Mouse (Mus musculus) lung, embryonic 16.5 days (tissue): ENCODE results near the gene Cmtm2b. TPM values are rescaled to one million over a fixed set of nuclear protein-coding genes. Genes with fewer than 3 reads are reported as not detected.
A peak's percentile ranks its signal among the peaks of the same experiment; 100 is the strongest.
"Not testable (repeated sequence)": the region's sequence is repeated elsewhere in the genome, so short reads cannot be mapped to it uniquely, and the experiment has no call there.

Source experiments
- ATAC-seq: fragments of 200-750 bp; cut with Nextera tagmentation; 2 replicates; pipeline ENCODE4 v1.8.0; 2017; ENCODE audit warnings: low read depth, mild to moderate bottlenecking, moderate library complexity
- H3K27ac ChIP-seq: fragments of 300-500 bp; sonication (generic); 2 replicates; pipeline ENCODE4 v1.5.1; 2014; ENCODE audit warnings: mild to moderate bottlenecking, control low read depth, low read length
- H3K27me3 ChIP-seq: fragments of 300-500 bp; sonication (generic); 2 replicates; pipeline ENCODE4 v1.6.1; 2014; ENCODE audit warnings: low read depth, low read length, mixed read lengths; ENCODE audit not compliant: control insufficient read depth, insufficient read depth
- H3K36me3 ChIP-seq: fragments of 300-500 bp; sonication (generic); 2 replicates; pipeline ENCODE4 v1.6.1; 2014; ENCODE audit warnings: low read length; ENCODE audit not compliant: control insufficient read depth, insufficient read depth
- H3K4me1 ChIP-seq: fragments of 300-500 bp; sonication (generic); replicated peaks from 2 replicates; pipeline ENCODE4 v1.6.1; 2014; ENCODE audit warnings: low read length, mixed read lengths; ENCODE audit not compliant: control insufficient read depth, insufficient read depth
- H3K4me2 ChIP-seq: fragments of 300-500 bp; sonication (generic); 2 replicates; pipeline ENCODE4 v1.6.1; 2014; ENCODE audit warnings: low read depth, low read length, control low read depth
- H3K4me3 ChIP-seq: fragments of 300-500 bp; sonication (generic); 2 replicates; pipeline ENCODE4 v1.5.1; 2014; ENCODE audit warnings: mild to moderate bottlenecking, low read length, control low read depth
- H3K9ac ChIP-seq: fragments of 300-500 bp; sonication (generic); 2 replicates; pipeline ENCODE4 v1.6.1; 2014; ENCODE audit warnings: low read length, control low read depth
- H3K9me3 ChIP-seq: fragments of 300-500 bp; sonication (generic); 2 replicates; pipeline ENCODE4 v1.6.1; 2016; ENCODE audit warnings: low read length; ENCODE audit not compliant: control insufficient read depth
- WGBS: fragments of 180-500 bp; shearing (Covaris S2); extraction: QIAGEN DNeasy Blood & Tissue Kit; methylation state at CpG from one replicate; pipeline ENCODE4 v1.1.7; 2014; 5-methylcytosine and 5-hydroxymethylcytosine counted together
- polyA plus RNA-seq: library from polyadenylated mRNA; unstranded; fragments of >200 nt; fragmentation: Nextera tagmentation; extraction: Ambion mirVana; gene quantifications from 2 replicates; pipeline ENCODE4 v1.2.1, GENCODE M21; 2015

The Cmtm2b gene
- polyA plus RNA-seq, 1 experiment from 2014 or later, result not detected

DNA sequence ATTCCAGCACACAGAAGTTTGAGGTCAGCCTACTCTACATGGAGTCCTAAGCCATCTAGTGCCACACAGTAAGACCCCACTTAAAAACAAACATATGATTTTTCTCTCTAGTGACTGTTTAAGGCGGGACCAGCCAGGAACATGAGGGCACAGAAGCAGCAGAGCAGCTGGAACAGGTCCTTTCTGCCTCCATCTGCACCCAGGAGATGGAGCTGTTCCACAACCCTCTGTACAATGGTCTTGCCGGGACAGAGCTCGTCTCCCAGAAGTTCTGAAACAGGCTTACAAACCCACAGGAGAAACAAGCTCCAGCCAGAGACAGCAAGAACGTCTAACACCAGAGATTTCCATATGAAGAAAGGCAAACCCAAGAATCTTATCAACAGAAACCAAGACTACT, 8.7 kb upstream of the Cmtm2b start:
- no peak overlapping the region for H3K4me3 ChIP-seq
- no peaks in the 10 kb centered on the region for H3K27me3 ChIP-seq
- H3K9ac ChIP-seq, result no peak overlapping the region
- no peaks in the 10 kb centered on the region for H3K4me1 ChIP-seq
- H3K9me3 ChIP-seq, result no peaks in the 10 kb centered on the region
- H3K36me3 ChIP-seq, result no peaks in the 10 kb centered on the region
- no peak for ATAC-seq
- 60% methylated on average over 4 of the region's 4 CpGs for WGBS
- H3K27ac ChIP-seq, result no peak overlapping the region
- H3K4me2 ChIP-seq, result no peak overlapping the region

DNA sequence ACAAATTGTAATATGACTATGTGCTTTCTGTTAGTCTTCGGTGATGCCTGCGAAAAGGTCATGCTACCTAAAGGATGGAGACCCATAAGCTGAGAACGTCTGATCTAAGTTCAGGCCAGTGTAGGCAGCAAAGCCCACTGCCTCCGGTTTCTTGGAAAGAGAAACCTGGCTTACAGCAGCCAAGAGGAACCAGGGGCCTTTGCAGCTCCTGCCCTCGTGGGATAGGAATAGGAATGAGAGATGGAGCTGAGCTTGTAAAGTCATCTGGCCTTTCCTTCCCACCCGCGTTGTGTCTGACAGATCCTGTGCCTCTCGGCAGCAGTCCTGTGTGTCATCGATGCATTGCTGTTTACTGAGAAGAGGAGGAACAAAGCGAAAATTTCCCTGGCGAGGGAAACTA, 763 bp upstream of the Cmtm2b start, which contains the start of gene Gm11020:
Gm11020 (plus strand) TSS at position 301 of the 400 bp plus-strand sequence.
- not testable (repeated sequence) for H3K27ac ChIP-seq, ATAC-seq, H3K4me1 ChIP-seq, H3K27me3 ChIP-seq, H3K9me3 ChIP-seq, H3K36me3 ChIP-seq, H3K4me3 ChIP-seq, H3K4me2 ChIP-seq, H3K9ac ChIP-seq
- WGBS, result 76% methylated on average over 8 of the region's 11 CpGs

DNA sequence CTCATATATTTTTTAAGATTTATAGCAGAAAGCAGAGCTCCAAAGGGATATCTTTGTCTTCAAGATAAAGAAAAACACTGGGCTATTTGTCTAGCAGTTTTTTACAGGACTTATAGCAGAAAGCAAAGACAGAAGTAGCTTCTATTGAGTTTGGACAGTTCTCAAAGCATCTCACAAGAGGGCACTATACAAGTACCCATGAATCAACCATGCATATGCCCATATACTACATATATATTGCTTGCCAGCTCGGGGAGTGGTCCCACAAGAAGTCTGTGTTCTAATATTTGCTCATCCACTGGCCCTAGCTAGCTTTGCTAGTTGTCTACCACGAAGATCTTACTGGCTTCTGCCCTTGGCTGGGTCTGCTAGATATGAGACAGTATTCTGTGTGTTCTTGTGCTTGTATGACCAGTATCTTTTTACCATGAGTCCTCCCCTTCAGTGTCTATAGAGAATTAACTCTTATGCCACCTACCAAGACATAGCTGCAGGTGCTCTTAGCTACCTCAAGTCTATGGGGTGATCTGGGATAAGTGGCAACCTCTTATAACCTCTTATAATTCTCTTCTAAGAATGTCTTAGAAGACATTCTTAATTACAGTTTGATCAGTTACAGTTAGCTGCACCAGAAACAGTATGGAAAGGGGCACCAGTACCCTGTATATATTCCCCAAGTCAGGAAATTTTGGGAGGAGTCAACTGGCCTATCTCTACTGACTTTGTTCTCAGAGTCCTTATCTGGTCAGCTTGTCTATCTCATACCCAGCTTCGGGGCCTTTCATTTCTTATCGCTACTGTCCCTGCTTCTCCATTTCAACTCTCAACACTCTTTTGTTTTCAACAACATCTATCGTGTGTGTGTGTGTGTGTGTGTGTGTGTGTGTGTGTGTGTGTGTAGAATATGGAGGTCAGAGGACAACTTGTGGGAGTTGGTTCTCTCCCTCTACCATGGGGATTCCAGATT, 10.9 kb downstream of the Cmtm2b start:
- Histone ChIP-seq H3K9ac (no peak overlapping the region), H3K9me3 (no peaks in the 10 kb centered on the region; the same call in 1 of the 2 replicates), H3K4me3 (no peak overlapping the region), H3K27ac (no peak overlapping the region), H3K27me3 (no peaks in the 10 kb centered on the region), H3K36me3 (no peaks in the 10 kb centered on the region), H3K4me1 (no peaks in the 10 kb centered on the region), H3K4me2 (no peak overlapping the region)
- ATAC-seq, result no peak
- 64% methylated on average over 5 of the region's 5 CpGs for WGBS

DNA sequence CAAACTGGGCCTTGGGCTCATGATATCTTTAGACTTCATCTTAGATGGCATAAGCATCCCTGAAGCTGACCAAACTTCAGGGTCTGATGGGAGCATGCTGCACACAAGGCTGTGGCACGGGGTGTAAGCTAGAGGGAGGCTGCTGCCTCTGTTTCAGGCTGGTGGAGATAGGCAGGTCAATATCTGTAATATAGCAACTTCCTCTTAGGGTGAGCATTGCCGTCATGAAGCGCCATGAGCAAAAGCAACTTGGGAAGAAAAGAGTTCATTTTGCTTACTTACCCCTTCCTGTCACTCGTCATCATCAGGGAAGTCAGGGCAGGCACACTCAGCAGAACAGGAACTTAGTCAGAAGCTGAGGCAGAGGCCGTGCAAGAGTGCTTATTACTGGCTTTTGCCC, 11.8 kb downstream of the Cmtm2b start:
- Histone ChIP-seq H3K9ac (no peak overlapping the region), H3K9me3 (no peaks in the 10 kb centered on the region; the same call in 1 of the 2 replicates), H3K4me3 (no peak overlapping the region), H3K36me3 (no peaks in the 10 kb centered on the region), H3K27ac (no peak overlapping the region), H3K4me1 (no peaks in the 10 kb centered on the region), H3K4me2 (no peak overlapping the region), H3K27me3 (no peaks in the 10 kb centered on the region)
- WGBS, result 49% methylated on average over 5 of the region's 5 CpGs
- ATAC-seq, result no peak

DNA sequence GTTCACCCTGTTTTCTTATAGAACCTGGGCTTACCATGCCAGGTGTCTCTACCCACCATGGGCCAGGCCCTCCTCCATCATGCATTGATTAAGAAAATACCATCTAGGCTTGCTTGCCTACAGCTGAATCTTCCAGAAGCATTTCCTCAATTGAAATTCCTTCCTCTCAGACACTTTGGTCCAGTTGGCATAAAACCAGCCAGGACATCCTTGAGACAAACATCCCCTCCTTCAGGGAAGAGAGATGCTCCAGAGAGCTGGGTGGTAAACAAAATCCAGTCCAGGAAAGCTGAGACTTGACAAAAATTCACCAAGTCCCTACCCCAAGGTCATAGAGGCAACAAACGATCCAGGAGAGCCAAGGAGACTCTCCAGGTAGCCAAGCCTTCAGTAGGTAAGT, 12.2 kb downstream of the Cmtm2b start:
- 52% methylated on average over 1 of the region's 1 CpGs for WGBS
- ATAC-seq, result no peak
- H3K4me3 ChIP-seq, result no peak overlapping the region
- H3K27me3 ChIP-seq, result no peaks in the 10 kb centered on the region
- no peak overlapping the region for H3K4me2 ChIP-seq
- no peaks in the 10 kb centered on the region; the same call in 1 of the 2 replicates for H3K9me3 ChIP-seq
- no peaks in the 10 kb centered on the region for H3K36me3 ChIP-seq
- H3K4me1 ChIP-seq, result no peaks in the 10 kb centered on the region
- H3K9ac ChIP-seq, result no peak overlapping the region
- H3K27ac ChIP-seq, result no peak overlapping the region

DNA sequence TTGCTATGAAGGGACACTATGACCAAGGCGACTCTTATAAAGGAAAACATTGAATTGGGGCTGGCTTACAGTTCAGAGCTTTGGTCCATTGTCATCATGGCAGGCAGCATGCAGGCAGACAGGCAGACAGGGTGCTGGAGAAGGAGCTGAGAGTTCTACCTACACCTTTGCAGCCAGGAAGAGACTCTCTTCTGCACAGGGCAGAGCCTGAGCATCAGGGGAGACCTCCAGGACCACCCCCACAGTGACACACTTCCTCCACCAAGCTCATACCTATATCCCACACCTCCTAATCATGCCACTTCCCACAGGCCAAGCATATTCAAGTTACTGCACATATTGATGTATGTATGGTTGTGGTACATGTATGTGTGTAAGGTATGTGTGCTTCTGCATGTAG, 14.8 kb downstream of the Cmtm2b start:
- no peaks in the 10 kb centered on the region; the same call in 1 of the 2 replicates for H3K9me3 ChIP-seq
- ATAC-seq, result no peak
- no peaks in the 10 kb centered on the region for H3K36me3 ChIP-seq
- H3K9ac ChIP-seq, result no peak overlapping the region
- H3K4me3 ChIP-seq, result no peak overlapping the region
- no peak overlapping the region for H3K27ac ChIP-seq
- no peak overlapping the region for H3K4me2 ChIP-seq
- no peaks in the 10 kb centered on the region for H3K27me3 ChIP-seq
- WGBS, result 92% methylated on average over 1 of the region's 1 CpGs
- peaks cover 11% of the 10 kb centered on the region for H3K4me1 ChIP-seq

DNA sequence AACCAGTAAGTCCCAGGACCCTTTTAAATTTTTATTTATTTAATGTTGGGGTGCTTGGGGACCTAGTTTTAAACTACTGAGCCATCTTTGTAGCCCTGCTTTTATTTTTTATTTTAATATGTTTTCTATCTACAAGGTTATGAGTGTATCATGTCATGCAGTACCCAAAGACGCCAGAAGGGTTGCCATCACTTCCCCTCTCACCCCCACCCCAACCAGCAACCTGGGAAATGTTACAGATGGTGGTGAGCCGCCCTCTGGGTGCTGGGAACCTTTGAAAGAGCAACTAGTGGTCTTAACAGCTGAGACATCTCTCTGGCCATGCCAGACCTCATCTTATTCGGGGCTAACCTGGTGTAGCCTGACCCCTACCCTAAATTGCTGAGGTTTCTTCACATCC, 15.9 kb downstream of the Cmtm2b start:
- H3K27me3 ChIP-seq, result no peaks in the 10 kb centered on the region
- H3K4me2 ChIP-seq, result no peak overlapping the region
- WGBS, result 46% methylated on average over 3 of the region's 3 CpGs
- H3K27ac ChIP-seq, result no peak overlapping the region
- H3K4me1 ChIP-seq, result peaks cover 17% of the 10 kb centered on the region
- H3K9ac ChIP-seq, result no peak overlapping the region
- H3K36me3 ChIP-seq, result no peaks in the 10 kb centered on the region
- ATAC-seq, result no peak
- H3K4me3 ChIP-seq, result no peak overlapping the region
- H3K9me3 ChIP-seq, result no peaks in the 10 kb centered on the region; the same call in 1 of the 2 replicates

DNA sequence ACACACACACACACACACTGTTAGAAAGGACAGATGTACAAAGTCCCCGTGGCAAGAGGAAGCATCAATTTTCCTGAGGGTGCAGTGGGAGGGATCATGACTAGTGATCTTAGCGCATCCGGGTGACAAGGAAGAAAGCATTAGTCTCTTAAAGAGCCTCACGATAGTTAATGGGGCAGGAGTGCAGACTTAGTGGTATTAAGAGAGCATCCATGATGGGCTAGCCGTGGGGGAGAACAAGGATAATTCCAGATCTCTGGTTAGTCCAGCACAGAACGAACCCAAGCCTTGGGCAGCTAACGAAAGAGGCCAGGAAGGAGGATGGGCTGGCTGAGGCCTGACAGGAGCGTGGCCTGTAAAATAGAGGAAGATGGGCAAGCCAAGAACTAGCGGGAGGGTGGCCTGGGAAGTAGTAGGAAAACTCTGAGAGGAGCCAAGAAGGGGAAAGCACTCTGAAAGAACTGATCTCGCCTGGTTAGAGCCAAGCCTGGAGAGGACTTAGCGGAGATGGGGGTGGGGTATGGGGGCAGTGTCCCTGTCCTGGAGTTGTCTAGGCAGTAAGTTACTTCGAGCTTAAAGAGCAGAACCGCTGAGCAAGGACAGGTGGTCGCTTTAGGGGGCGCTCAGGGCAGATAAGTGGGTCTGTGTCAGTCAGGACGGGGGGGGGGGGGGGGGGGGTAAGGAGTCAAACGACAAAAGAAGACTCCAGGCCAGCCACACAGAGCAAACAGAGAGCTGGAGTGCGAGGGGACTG, 17.4 kb downstream of the Cmtm2b start, which contains the start of gene Cmtm3:
Cmtm3 (plus strand) TSS at position 182 of the 754 bp plus-strand sequence.
- Histone ChIP-seq H3K9me3 (no peaks in the 10 kb centered on the region; the same call in 1 of the 2 replicates), H3K4me1 (peaks cover 17% of the 10 kb centered on the region), H3K36me3 (no peaks in the 10 kb centered on the region), H3K4me2 (peak within 1 kb of the TSS; percentile 81), H3K27me3 (no peaks in the 10 kb centered on the region), H3K4me3 (peak within 1 kb of the TSS; percentile 63), H3K9ac (peak within 1 kb of the TSS; percentile 80), H3K27ac (peak within 1 kb of the TSS; percentile 89)
- WGBS, result 12% methylated on average over 17 of the region's 18 CpGs
- no peak for ATAC-seq

DNA sequence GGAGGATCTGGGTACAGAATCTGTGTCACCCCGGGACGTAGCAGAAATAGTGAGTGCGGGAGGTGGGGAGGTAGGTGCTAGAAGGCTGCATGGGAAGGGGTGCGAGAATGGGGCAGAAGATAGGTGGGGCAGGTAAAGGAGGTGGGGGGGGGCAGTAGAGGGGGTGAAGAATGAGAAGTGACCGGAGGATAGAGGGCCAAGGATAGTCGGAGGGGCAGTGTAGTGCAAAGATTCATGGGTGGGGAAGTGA, 17.9 kb downstream of the Cmtm2b start:
- H3K27ac ChIP-seq, result peak overlapping the region; percentile 89
- peaks cover 17% of the 10 kb centered on the region for H3K4me1 ChIP-seq
- no peak; the same call in 1 of the 2 replicates for ATAC-seq
- peak overlapping the region; percentile 80 for H3K9ac ChIP-seq
- H3K36me3 ChIP-seq, result no peaks in the 10 kb centered on the region
- H3K4me2 ChIP-seq, result peak overlapping the region; percentile 81
- no peaks in the 10 kb centered on the region for H3K27me3 ChIP-seq
- WGBS, result 2% methylated on average over 6 of the region's 6 CpGs
- no peaks in the 10 kb centered on the region; the same call in 1 of the 2 replicates for H3K9me3 ChIP-seq
- H3K4me3 ChIP-seq, result peak overlapping the region; percentile 63
